Mouse (Mus musculus) megakaryocyte-erythroid progenitor cell, adult 5 weeks (primary cell): ENCODE results near the gene Vldlr. TPM values are rescaled to one million over a fixed set of nuclear protein-coding genes. Genes with fewer than 3 reads are reported as not detected.

Source experiments
- polyA plus RNA-seq: library from polyadenylated mRNA; stranded (reverse); fragments of >175 nt; gene quantifications from 2 replicates; pipeline ENCODE4 v1.2.3, GENCODE M21; 2012

Gene Vldlr
- polyA plus RNA-seq = 1.6 and 3.4 TPM in 2 replicates

GRCm38 (mm10) chr19:27216318-27216717, at the start of gene Vldlr:
Gene Vldlr (plus strand): TSS chr19:27216484.

Other genes with a start within 250 kb of the Vldlr start
- gene Kcnv2, start 106.1 kb downstream of the Vldlr start, polyA plus RNA-seq = 0.02 TPM in 1 of 2 replicates, not detected in the other
- gene Pum3, start 213.3 kb downstream of the Vldlr start, polyA plus RNA-seq = 19.7 and 25.0 TPM in 2 replicates